Mouse (Mus musculus) frontal cortex, postnatal 36 days (tissue): ENCODE measurements around the gene Piezo1.
A peak's percentile ranks its signal among the peaks of the same experiment; 100 is the strongest.

ENCODE experiments used
- DNase-seq, 2 experiments: peaks; one replicate each; pipeline ENCODE4 v3.0.0; 2022; ENCODE audit warnings: low spot score in 2 of 2

Piezo1 gene

GRCm38 (mm10) chr8:122569996-122570395 is 18.9 kb upstream of the Piezo1 start:
- DNase-seq = no peak

GRCm38 (mm10) chr8:122569329-122569728 is 18.2 kb upstream of the Piezo1 start:
- DNase-seq = no peak

- DNase-seq = no peak
Observed at GRCm38 (mm10) chr8:122568881-122569309, 17.8 kb upstream of the Piezo1 start.

- DNase-seq = no peak
Observed at GRCm38 (mm10) chr8:122568109-122568504, 17.0 kb upstream of the Piezo1 start.

- DNase-seq = peak; percentile 95 to 96
Observed at GRCm38 (mm10) chr8:122567361-122568108, 16.4 kb upstream of the Piezo1 start, which contains the start of gene Cdt1. Gene Cdt1, plus strand, starts transcription at chr8:122568015.

GRCm38 (mm10) chr8:122566766-122567165 is 15.6 kb upstream of the Piezo1 start:
- DNase-seq = no peak

- no peak for DNase-seq
Observed at GRCm38 (mm10) chr8:122564363-122565352, 13.5 kb upstream of the Piezo1 start.

- DNase-seq = no peak
Observed at GRCm38 (mm10) chr8:122561199-122561598, 10.1 kb upstream of the Piezo1 start.

- no peak for DNase-seq
Observed at GRCm38 (mm10) chr8:122558671-122559349, 7.7 kb upstream of the Piezo1 start.

GRCm38 (mm10) chr8:122557248-122558038 is 6.3 kb upstream of the Piezo1 start:
- no peak for DNase-seq

GRCm38 (mm10) chr8:122556030-122557009 is 5.2 kb upstream of the Piezo1 start:
- DNase-seq = no peak

- DNase-seq = peak; percentile 36 to 76
Observed at GRCm38 (mm10) chr8:122554786-122555185, 3.7 kb upstream of the Piezo1 start.

GRCm38 (mm10) chr8:122550995-122551264 is 199 bp downstream of the Piezo1 start:
- DNase-seq = no peak

GRCm38 (mm10) chr8:122550234-122550994 is 715 bp downstream of the Piezo1 start:
- DNase-seq = no peak

- DNase-seq = peak in 1 of 2 experiments; percentile 18
Observed at GRCm38 (mm10) chr8:122548891-122549439, 2.2 kb downstream of the Piezo1 start.

- no peak for DNase-seq
Observed at GRCm38 (mm10) chr8:122548331-122548730, 2.8 kb downstream of the Piezo1 start.

- no peak for DNase-seq
Observed at GRCm38 (mm10) chr8:122547815-122548214, 3.3 kb downstream of the Piezo1 start.

- no peak for DNase-seq
Observed at GRCm38 (mm10) chr8:122546811-122547453, 4.2 kb downstream of the Piezo1 start.
